ENCODE assay signal across 25 mouse cellular contexts in genomic region chr6:118335934-118336450, GRCm38 (mm10).
DNase-seq lines count a peak whose midpoint lies in the region; ATAC-seq and TF ChIP-seq lines count a peak whose summit lies in the region.
"Had no signal": no experiment of that assay in that cellular context is flagged by ENCODE, and none has a peak within 500 bp of the region (broad histone marks: within the 10 kb centered on the region; RNA-seq: fewer than 3 reads in every experiment).

No protein-coding gene starts in this region.

- TF ChIP-seq CTCF in stomach, postnatal 0 days (IDR thresholded peaks at IDR 0.05; ENCODE audit: low read depth) = no peak
- peak; percentile 17; the same call in 1 of the 2 replicates for TF ChIP-seq CTCF in hindbrain, postnatal 0 days (IDR thresholded peaks at IDR 0.05; ENCODE audit: low read depth)
- TF ChIP-seq CTCF in intestine, postnatal 0 days (IDR thresholded peaks at IDR 0.05; ENCODE audit: low read depth) = no peak

- H3K36me3 ChIP-seq in forebrain, embryonic 14.5 days (ENCODE audit: control insufficient read depth, insufficient read depth, low read length) = no peaks in the 10 kb centered on the region
- H3K36me3 ChIP-seq in forebrain, embryonic 15.5 days = no peaks in the 10 kb centered on the region
- no peaks in the 10 kb centered on the region for H3K36me3 ChIP-seq in stomach, embryonic 16.5 days (ENCODE audit: control insufficient read depth, insufficient read depth, low read length)
- no peaks in the 10 kb centered on the region for H3K36me3 ChIP-seq in stomach, postnatal 0 days (ENCODE audit: control insufficient read depth, insufficient read depth, low read length)
- no peaks in the 10 kb centered on the region for H3K36me3 ChIP-seq in hindbrain, postnatal 0 days (ENCODE audit: insufficient read depth, low read length)
- H3K36me3 ChIP-seq in intestine, postnatal 0 days (ENCODE audit: control insufficient read depth, insufficient read depth) = no peaks in the 10 kb centered on the region
- H3K36me3 ChIP-seq: heart, embryonic 13.5 days; limb, embryonic 12.5 days; liver, embryonic 12.5 days had no signal

- no peaks in the 10 kb centered on the region for H3K9me3 ChIP-seq in forebrain, embryonic 14.5 days (replicated peaks; ENCODE audit: control insufficient read depth, low read length)
- no peaks in the 10 kb centered on the region for H3K9me3 ChIP-seq in forebrain, embryonic 15.5 days
- H3K9me3 ChIP-seq in stomach, embryonic 16.5 days (replicated peaks; ENCODE audit: control insufficient read depth, low read length) = no peaks in the 10 kb centered on the region
- H3K9me3 ChIP-seq in stomach, postnatal 0 days (ENCODE audit: control insufficient read depth, low read length) = no peaks in the 10 kb centered on the region
- no peaks in the 10 kb centered on the region for H3K9me3 ChIP-seq in hindbrain, postnatal 0 days (ENCODE audit: low read length)
- no peaks in the 10 kb centered on the region for H3K9me3 ChIP-seq in intestine, postnatal 0 days (ENCODE audit: control insufficient read depth)
- H3K9me3 ChIP-seq: heart, embryonic 13.5 days; limb, embryonic 12.5 days; liver, embryonic 12.5 days had no signal

- peak; percentile 35 for DNase-seq in forebrain, embryonic 14.5 days (ENCODE audit: low spot score)
- peak; percentile 20 for DNase-seq in left cerebral cortex, postnatal 4 days
- no peak for DNase-seq in left cerebral cortex, postnatal 10 days (ENCODE audit: extremely low spot score in 1 of 2, low spot score in 2 of 2)
- DNase-seq in stomach, postnatal 0 days (ENCODE audit: low spot score) = no peak
- peak; percentile 45 for DNase-seq in hindbrain, postnatal 0 days (ENCODE audit: low spot score)
- DNase-seq: adrenal gland, postnatal 36 days; cerebellum, adult 11 months; cerebellum, adult 9-11 months; gastrocnemius, postnatal 10 days; heart, postnatal 14 days; kidney, adult 8-10 months; kidney, postnatal 10 days; lung, adult 18-20 months; lung, postnatal 10 days; right cerebral cortex, postnatal 25 days; spleen, adult 18-20 months; thymus, adult 18-20 months; thymus, postnatal 36 days had no signal

- H3K9ac ChIP-seq in forebrain, embryonic 14.5 days (ENCODE audit: low read length) = no peak overlapping the region
- no peak overlapping the region for H3K9ac ChIP-seq in forebrain, embryonic 15.5 days (replicated peaks)
- no peak overlapping the region for H3K9ac ChIP-seq in stomach, embryonic 16.5 days (ENCODE audit: low read length)
- H3K9ac ChIP-seq in stomach, postnatal 0 days (ENCODE audit: low read length) = no peak overlapping the region
- no peak overlapping the region for H3K9ac ChIP-seq in hindbrain, postnatal 0 days (replicated peaks; ENCODE audit: low read length)
- no peak overlapping the region for H3K9ac ChIP-seq in intestine, postnatal 0 days (ENCODE audit: low read depth, low read length)
- H3K9ac ChIP-seq: heart, embryonic 13.5 days; limb, embryonic 12.5 days; liver, embryonic 12.5 days had no signal

- 49% methylated on average over 5 of the region's 5 CpGs for WGBS in forebrain, embryonic 14.5 days
- 58% methylated on average over 5 of the region's 5 CpGs for WGBS in forebrain, embryonic 15.5 days
- 62% methylated on average over 5 of the region's 5 CpGs for WGBS in stomach, embryonic 16.5 days
- 63% methylated on average over 5 of the region's 5 CpGs for WGBS in stomach, postnatal 0 days
- 44% methylated on average over 5 of the region's 5 CpGs for WGBS in hindbrain, postnatal 0 days
- 62% methylated on average over 5 of the region's 5 CpGs for WGBS in intestine, postnatal 0 days

- no peaks in the 10 kb centered on the region for H3K4me1 ChIP-seq in forebrain, embryonic 14.5 days (ENCODE audit: control insufficient read depth, insufficient read depth, low read length)
- peaks cover 15% of the 10 kb centered on the region for H3K4me1 ChIP-seq in forebrain, embryonic 15.5 days
- no peaks in the 10 kb centered on the region for H3K4me1 ChIP-seq in stomach, embryonic 16.5 days (ENCODE audit: control insufficient read depth, insufficient read depth, low read length)
- no peaks in the 10 kb centered on the region for H3K4me1 ChIP-seq in stomach, postnatal 0 days (replicated peaks; ENCODE audit: control insufficient read depth, insufficient read depth)
- H3K4me1 ChIP-seq in hindbrain, postnatal 0 days (ENCODE audit: insufficient read depth, low read length) = peaks cover 12% of the 10 kb centered on the region
- H3K4me1 ChIP-seq in intestine, postnatal 0 days (replicated peaks; ENCODE audit: control insufficient read depth, insufficient read depth, low read length) = no peaks in the 10 kb centered on the region
- H3K4me1 ChIP-seq: limb, embryonic 12.5 days; liver, embryonic 12.5 days had no signal

- no peak overlapping the region for H3K4me2 ChIP-seq in forebrain, embryonic 14.5 days (ENCODE audit: low read length)
- H3K4me2 ChIP-seq in forebrain, embryonic 15.5 days (replicated peaks) = no peak overlapping the region
- no peak overlapping the region for H3K4me2 ChIP-seq in stomach, embryonic 16.5 days (ENCODE audit: low read depth, low read length)
- H3K4me2 ChIP-seq in stomach, postnatal 0 days (replicated peaks; ENCODE audit: low read depth) = no peak overlapping the region
- H3K4me2 ChIP-seq in hindbrain, postnatal 0 days (ENCODE audit: low read depth, low read length) = no peak overlapping the region
- H3K4me2 ChIP-seq in intestine, postnatal 0 days (replicated peaks; ENCODE audit: low read depth) = no peak overlapping the region
- H3K4me2 ChIP-seq: heart, embryonic 13.5 days; limb, embryonic 12.5 days; liver, embryonic 12.5 days had no signal

- H3K27ac ChIP-seq in forebrain, embryonic 14.5 days (ENCODE audit: low read depth, low read length) = no peak overlapping the region
- no peak overlapping the region for H3K27ac ChIP-seq in forebrain, embryonic 15.5 days (replicated peaks)
- H3K27ac ChIP-seq in stomach, embryonic 16.5 days (ENCODE audit: low read length) = 0 out of 2 replicates have a peak overlapping the region, but pooled peaks have one; percentile 34
- no peak overlapping the region for H3K27ac ChIP-seq in stomach, postnatal 0 days (replicated peaks)
- peak overlapping the region; percentile 45; the same call in 1 of the 2 replicates for H3K27ac ChIP-seq in hindbrain, postnatal 0 days
- H3K27ac ChIP-seq in intestine, postnatal 0 days (ENCODE audit: low read depth, low read length) = no peak overlapping the region
- H3K27ac ChIP-seq: heart, embryonic 13.5 days; limb, embryonic 12.5 days; liver, embryonic 12.5 days had no signal

- ATAC-seq in forebrain, embryonic 14.5 days = no peak
- ATAC-seq in forebrain, embryonic 15.5 days (replicated peaks) = no peak
- no peak for ATAC-seq in stomach, embryonic 16.5 days (ENCODE audit: insufficient read depth, low FRiP score)
- no peak for ATAC-seq in stomach, postnatal 0 days (ENCODE audit: low FRiP score, low TSS enrichment)
- ATAC-seq in hindbrain, postnatal 0 days = no peak
- ATAC-seq in intestine, postnatal 0 days = no peak
- ATAC-seq: inflammation-experienced regulatory T-cells, adult 6 months; liver, embryonic 12.5 days had no signal

- no peak for TF ChIP-seq EP300 in stomach, postnatal 0 days (optimal IDR thresholded peaks at IDR 0.05)

- no peak overlapping the region for H3K4me3 ChIP-seq in forebrain, embryonic 14.5 days (ENCODE audit: low read depth, low read length)
- H3K4me3 ChIP-seq in forebrain, embryonic 15.5 days = no peak overlapping the region
- no peak overlapping the region for H3K4me3 ChIP-seq in stomach, embryonic 16.5 days (replicated peaks; ENCODE audit: low read length)
- H3K4me3 ChIP-seq in stomach, postnatal 0 days (ENCODE audit: low read depth, low read length) = no peak overlapping the region
- no peak overlapping the region for H3K4me3 ChIP-seq in hindbrain, postnatal 0 days (ENCODE audit: low read length)
- no peak overlapping the region for H3K4me3 ChIP-seq in intestine, postnatal 0 days (ENCODE audit: low read depth, low read length)
- H3K4me3 ChIP-seq: heart, embryonic 13.5 days; limb, embryonic 12.5 days; liver, embryonic 12.5 days had no signal

- intact Hi-C loops in left cerebral cortex, postnatal 4 days (cut with DNase I) = no loop called here
- intact Hi-C loops in left cerebral cortex, postnatal 10 days (cut with DNase I) = no loop called here

- H3K27me3 ChIP-seq in forebrain, embryonic 14.5 days (replicated peaks; ENCODE audit: control insufficient read depth, insufficient read depth, low read length) = no peaks in the 10 kb centered on the region
- H3K27me3 ChIP-seq in forebrain, embryonic 15.5 days = no peaks in the 10 kb centered on the region
- H3K27me3 ChIP-seq in stomach, embryonic 16.5 days (ENCODE audit: control insufficient read depth, insufficient read depth, low read length) = no peaks in the 10 kb centered on the region
- H3K27me3 ChIP-seq in stomach, postnatal 0 days (ENCODE audit: control insufficient read depth, insufficient read depth, low read length) = no peaks in the 10 kb centered on the region
- no peaks in the 10 kb centered on the region for H3K27me3 ChIP-seq in hindbrain, postnatal 0 days (ENCODE audit: insufficient read depth, low read length)
- no peaks in the 10 kb centered on the region for H3K27me3 ChIP-seq in intestine, postnatal 0 days (replicated peaks; ENCODE audit: control insufficient read depth, insufficient read depth, low read length)
- H3K27me3 ChIP-seq: heart, embryonic 13.5 days; limb, embryonic 12.5 days had no signal

Comparison
In these comparisons a context has a peak if more than half of its experiments do, and no peak if none do; other contexts are left out.
1. DNase-seq: peak in forebrain, embryonic 14.5 days (single experiment), left cerebral cortex, postnatal 4 days (single experiment) and hindbrain, postnatal 0 days (single experiment); none in left cerebral cortex, postnatal 10 days (0 of 2) and stomach, postnatal 0 days (single experiment).
2. H3K27ac ChIP-seq: peak in stomach, embryonic 16.5 days (single experiment) and hindbrain, postnatal 0 days (single experiment); none in forebrain, embryonic 14.5 days (single experiment), forebrain, embryonic 15.5 days (single experiment), stomach, postnatal 0 days (single experiment) and intestine, postnatal 0 days (single experiment).